Mouse (Mus musculus) heart, adult 9 months (tissue): ENCODE measurements at regions not wholly inside any gene's neighbourhood (a gene's known extent, or its start where the extent isn't known, plus 50 kb on each side); places are given as distances from the start of the nearest gene placed in this dataset.

ENCODE experiments used
- DNase-seq, 2 experiments: peaks; one replicate each; pipeline ENCODE4 v3.0.0; 2022; ENCODE audit warnings: low spot score in 2 of 2

DNA sequence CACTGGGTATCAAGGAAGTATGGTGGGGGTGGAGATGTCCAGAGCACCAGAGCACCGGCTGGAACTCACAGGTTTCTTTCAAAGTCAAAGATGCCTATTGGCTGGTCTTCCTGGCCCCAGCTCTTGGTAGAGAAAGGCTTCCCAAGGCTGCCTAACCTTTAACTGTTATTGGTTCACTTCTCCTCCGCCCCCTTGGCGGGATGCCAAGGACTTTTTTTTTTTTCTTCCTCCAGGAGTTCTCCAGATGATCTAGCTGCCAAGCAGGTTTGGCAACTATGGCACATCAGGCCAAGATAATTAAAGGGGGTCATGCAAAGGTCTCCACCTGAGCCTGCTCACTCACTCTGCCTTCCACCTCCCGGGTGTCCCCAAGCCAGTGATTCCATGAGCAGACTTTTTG lies 67.5 kb downstream of the Sc5d start:
- no peak for DNase-seq

- DNase-seq = no peak
Observed at GRCm38 (mm10) chr9:42196110-42196509, 67.9 kb downstream of the Sc5d start.

GRCm38 (mm10) chr9:42195651-42196050 lies 68.4 kb downstream of the Sc5d start:
- no peak for DNase-seq

GRCm38 (mm10) chr9:42194939-42195338 lies 69.1 kb downstream of the Sc5d start:
- DNase-seq = no peak

- no peak for DNase-seq
Observed at GRCm38 (mm10) chr9:42194176-42194575, 69.9 kb downstream of the Sc5d start.

GRCm38 (mm10) chr9:42192967-42193733 lies 69.1 kb upstream of the Sorl1 start:
- DNase-seq = no peak

- DNase-seq = peak; percentile 44 to 61
Observed at GRCm38 (mm10) chr9:42187371-42188228, 63.5 kb upstream of the Sorl1 start.

DNA sequence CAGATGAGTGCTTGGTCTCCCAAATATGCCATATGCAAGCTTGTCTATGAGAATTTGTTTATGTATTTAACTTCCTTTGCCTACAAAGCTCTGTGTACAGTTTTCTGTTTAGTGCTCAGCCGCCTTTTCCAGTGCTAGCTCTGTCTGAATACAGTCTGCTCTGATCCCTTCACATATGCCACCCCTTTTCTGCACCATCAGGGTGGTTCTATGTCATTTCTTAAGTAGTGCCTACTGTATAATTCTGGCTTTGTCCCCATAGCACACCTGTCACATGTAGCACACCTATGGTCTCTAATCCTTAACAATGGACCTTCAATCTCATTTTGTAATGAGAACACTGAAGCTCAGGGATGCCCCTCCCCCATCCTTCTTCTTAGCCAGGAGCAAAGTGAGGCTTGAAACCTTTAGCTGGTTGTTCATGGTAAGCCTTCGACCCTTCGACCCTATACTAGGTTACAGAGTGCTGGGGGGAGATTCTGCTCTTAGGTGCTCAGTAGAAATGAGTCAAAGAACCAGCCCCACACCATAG lies 60.1 kb upstream of the Sorl1 start:
- DNase-seq = no peak

- DNase-seq = peak; percentile 57 to 74
Observed at GRCm38 (mm10) chr9:42183448-42183847, 59.4 kb upstream of the Sorl1 start.

GRCm38 (mm10) chr9:42182400-42182799 lies 58.3 kb upstream of the Sorl1 start:
- DNase-seq = no peak

GRCm38 (mm10) chr9:42180152-42180551 lies 56.1 kb upstream of the Sorl1 start:
- peak in 1 of 2 experiments; percentile 10 for DNase-seq

DNA sequence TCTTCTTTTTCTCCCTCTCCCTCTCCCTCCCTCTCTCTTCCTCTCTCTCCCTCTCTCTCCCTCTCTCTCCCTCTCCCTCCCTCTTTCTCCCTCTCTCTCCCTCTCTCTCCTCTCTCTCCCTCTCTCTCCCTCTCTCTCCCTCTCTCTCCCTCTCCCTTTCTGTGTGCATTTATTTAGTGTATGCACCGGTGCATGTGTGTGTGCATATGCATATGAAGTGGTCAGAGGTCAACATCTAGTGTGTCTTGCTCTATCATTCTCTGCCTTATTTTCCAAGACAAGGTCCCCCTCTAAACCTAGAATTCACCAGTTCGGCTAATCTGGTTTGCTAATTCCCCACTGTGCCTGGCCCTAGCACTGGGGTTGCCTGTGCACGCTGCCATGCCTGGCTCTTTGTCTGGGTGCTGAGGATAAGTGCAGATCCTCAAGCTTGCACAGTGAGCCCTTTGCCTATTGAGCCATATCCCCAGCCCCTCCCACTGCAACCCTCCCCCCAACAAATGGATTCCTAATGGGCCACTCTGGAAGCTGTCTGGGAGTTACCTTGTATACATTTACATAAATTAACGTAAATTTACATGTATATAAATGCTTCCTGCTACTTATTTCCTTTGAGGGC lies 54.8 kb upstream of the Sorl1 start:
- DNase-seq = no peak

GRCm38 (mm10) chr9:42174349-42174955 lies 50.4 kb upstream of the Sorl1 start:
- DNase-seq = no peak
